Mouse (Mus musculus) left cerebral cortex, postnatal 4 days (tissue): Measurements from ENCODE around the gene Tmem203. TPM values are rescaled to one million over a fixed set of nuclear protein-coding genes. Genes with fewer than 3 reads are reported as not detected.

Experiments used
- DNase-seq: peaks from one replicate; pipeline ENCODE4 v3.0.0-alpha.2; 2022
- intact Hi-C: fragments of 180-260 bp; cut with DNase I; formaldehyde crosslinking; loops from one replicate; pipeline ENCODE4 v1.15.1; 2025
- total RNA-seq, 2 experiments: library from RNA; stranded (reverse); gene quantifications; 2 replicates each; pipeline ENCODE4 v1.2.3; 2021

Gene Tmem203
- total RNA-seq, 2 experiments from 2014 or later = 26.4 to 26.8 TPM

DNA sequence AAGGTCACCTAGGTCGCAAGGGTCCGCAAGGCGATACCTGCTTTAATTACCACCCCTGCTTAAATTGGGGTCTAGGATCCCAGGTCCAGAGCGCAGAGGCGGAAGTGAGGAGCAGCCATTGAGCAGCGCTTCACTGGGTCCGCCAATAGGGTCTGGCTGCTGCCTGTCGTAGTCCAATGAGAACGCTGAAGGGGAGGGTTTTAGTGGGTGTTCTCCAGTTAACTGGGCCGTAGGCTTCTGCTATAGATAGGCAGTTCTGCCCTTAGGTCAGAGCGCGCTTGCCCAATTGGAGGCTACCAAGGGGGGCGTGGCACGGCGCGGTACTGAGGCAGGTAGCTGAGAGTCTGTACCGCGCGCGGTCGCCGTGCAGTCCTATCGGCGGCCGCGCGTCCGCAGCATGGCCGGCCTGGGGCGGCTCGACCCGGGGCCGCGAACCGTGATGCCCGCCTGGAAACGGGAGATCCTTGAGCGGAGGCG, 7.1 kb downstream of the Tmem203 start, which contains the start of gene Tprn:
Gene Tprn, plus strand, starts transcription at position 328 of the 477 bp plus-strand sequence.
- DNase-seq = peak; percentile 97
- intact Hi-C loops = no loop called here

DNA sequence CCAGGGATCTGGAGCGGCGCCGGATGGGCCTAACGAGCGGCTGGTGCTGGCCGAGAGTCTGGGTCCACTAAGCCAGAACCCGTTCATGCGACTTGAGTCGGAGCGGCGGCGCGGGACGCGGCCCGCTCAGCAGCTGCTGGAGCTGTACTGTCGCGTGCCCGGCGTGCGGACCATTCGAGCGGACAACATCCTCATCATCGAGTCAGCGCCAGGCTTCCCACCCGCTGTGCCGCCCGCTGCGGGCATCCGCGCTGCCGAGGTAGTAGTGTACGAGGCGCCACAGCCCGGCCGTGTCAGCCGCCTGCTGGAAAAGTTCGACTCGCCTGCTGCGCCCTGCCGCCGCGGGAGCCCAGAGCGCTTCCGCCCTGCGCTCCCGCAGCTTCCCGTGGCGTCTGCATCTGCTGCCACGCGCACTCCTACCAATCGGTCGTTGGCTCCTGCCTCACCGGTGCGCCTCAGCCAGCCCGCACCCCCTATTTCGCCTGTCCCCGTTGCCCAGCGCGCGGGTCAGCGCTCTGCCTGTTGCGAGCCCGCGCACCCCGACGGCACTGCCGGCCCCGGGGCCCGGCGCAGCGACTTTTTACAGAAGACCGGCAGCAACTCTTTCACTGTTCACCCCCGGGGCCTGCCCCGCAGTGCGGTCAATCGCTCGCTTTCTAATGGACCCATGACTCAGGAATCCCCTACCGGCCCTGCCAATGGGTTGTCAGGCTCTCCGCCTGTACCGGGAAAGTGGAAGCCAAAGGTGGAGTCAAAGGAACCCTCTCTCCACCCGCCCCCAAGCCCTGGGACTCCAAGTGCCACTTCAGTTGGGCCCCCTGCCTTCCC, 7.8 kb downstream of the Tmem203 start:
- DNase-seq = peak; percentile 82
- intact Hi-C loops = no loop called here

DNA sequence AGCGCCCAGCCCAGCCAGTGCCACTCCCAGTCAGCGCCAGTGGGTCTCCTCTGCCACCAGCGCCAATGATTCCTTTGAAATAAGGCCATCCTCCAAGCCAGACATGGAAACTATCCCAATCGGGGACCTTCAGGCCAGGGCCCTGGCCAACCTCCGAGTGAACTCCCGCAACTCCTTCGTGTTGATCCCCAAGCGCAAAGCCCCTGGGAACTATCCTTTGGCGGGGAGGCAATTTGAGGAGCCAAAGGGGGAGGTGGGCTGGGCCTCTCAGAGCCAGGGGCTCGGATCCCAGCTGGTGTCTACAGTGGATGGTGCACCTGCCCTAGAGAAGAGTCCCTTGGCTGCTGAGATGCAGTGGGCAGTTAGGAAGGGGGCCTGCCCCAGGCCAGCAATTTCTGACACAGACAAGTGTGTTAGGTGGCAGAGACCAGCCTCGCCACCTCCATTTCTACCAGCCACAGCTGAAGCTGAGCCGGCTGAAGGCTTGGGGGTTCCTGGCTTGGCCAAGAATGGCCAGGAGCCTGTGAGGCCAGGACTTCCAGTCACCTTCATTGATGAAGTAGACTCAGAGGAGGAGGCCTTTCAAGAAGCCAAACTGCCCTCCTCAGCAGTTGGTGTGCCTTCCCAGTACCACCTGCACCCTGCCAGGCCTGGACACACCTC, 8.5 kb downstream of the Tmem203 start:
- peak; percentile 75 for DNase-seq
- intact Hi-C loops = no loop called here

DNA sequence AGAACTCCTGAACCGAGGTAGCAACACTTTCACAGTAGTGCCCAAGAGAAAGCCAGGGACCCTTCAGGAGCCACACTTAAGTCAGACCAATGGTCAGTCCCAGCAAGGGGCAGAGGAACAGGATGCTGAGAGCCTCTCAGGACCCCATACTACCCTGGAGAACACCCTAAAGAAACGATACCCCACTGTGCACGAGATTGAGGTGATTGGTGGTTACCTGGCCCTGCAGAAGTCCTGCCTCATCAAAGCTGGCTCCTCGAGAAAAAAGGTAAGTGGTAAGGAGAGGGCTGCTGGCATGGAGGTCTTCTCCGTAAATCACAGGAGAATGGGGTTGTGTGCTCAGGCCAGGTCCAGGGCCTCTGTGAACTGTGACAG, 9.0 kb downstream of the Tmem203 start:
- intact Hi-C loops = no loop called here

DNA sequence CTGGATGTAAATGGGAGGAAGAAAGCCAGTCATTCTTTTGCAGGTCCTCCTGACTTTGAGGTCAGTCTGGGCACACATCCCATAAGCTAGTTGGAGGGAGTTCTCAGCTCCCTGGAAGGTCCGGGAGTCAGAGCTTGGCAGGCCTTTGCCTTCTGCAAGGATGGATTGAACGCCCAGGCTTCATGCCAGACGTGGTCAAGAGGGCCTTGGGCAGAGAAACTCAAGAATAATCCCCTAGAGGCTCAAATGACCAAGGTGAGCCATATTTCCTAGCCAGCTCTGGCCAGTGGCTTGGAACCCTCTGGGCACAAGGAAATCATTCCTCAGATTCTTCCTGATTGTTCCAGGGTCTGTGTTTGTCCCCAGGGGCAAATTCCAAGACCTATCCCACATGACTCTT, 9.6 kb downstream of the Tmem203 start:
- peak; percentile 80 for DNase-seq
- intact Hi-C loops = no loop called here

More for the DNA sequence above, 9.0 kb downstream of the Tmem203 start:
- no peak for DNase-seq

DNA sequence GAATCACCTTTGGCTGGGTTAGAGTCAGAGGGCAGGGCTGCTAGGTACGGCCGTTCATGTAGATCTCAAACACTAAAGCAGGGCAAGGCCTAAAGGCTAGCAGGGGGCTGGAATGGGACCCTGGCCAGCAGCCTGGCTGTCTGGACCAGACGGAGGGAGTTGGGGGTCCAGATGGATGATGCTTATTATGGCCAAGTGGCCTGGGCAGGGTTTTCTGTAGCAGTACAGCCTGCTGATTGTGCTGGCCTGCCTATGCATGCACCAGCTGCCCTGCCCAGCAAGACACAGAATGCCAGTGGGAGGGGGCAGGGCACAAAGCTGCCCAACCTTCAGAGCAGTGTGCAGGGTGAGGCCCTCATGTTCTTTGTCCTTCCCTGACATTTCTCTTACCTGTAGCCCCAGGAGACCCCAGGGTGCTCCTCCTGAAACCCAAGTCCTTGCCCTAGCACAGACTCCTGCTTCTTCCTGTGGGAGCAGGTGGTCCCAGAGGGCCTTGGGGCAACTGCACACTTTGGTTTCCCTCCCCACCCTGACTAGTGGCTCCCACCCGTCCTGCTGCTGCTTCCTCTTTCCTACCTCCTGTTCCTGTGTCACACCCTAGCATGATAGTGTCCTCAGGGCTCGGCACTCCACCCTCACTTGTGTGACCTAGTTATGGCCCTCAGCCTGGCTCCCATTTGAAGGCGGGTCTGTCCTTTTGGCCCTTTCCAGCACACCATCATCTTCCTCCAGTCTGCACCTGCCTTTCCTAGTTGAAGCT, 10.8 kb downstream of the Tmem203 start:
- intact Hi-C loops = no loop called here
- DNase-seq = peak; percentile 95

DNA sequence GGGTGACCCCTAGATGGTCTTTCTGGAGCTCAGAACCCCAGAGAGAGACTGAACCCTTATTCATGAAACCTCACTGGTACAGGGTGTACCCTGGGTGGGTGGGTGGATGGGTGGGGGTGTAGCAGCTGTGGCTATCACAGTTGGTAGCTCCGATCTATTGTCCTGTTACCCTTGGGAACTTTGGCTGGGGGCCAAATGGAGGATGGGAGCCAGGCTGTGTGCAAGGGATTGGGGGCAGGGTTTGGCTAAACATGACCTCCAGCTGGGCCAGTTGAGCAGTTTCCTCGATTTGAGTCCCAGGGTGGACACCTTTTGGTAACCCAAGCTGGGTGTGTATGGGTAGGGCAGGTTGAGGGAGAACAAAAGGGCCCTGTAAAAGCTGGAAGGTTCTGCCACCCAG, 11.5 kb downstream of the Tmem203 start:
- intact Hi-C loops = no loop called here
- peak; percentile 87 for DNase-seq

DNA sequence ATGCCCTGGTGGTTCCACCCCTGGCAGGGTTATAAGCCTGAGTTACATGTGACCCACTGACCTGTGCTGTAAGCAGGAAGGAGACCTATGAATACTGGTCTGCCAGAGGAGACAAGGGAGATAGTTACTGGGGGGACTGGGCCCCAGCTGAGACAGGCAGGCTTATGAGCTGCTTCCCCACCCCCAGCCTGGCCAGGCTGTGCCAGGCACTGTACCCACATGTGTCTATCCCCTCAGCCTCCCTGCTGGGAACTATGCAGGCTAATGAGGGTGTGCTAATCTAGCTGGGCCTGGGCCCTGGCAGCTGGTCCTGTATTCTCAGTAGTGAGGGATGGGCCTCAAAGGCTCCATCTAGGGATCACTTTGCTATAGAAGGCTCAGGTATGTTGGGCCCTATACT, 12.0 kb downstream of the Tmem203 start:
- intact Hi-C loops = no loop called here
- peak; percentile 80 for DNase-seq

DNA sequence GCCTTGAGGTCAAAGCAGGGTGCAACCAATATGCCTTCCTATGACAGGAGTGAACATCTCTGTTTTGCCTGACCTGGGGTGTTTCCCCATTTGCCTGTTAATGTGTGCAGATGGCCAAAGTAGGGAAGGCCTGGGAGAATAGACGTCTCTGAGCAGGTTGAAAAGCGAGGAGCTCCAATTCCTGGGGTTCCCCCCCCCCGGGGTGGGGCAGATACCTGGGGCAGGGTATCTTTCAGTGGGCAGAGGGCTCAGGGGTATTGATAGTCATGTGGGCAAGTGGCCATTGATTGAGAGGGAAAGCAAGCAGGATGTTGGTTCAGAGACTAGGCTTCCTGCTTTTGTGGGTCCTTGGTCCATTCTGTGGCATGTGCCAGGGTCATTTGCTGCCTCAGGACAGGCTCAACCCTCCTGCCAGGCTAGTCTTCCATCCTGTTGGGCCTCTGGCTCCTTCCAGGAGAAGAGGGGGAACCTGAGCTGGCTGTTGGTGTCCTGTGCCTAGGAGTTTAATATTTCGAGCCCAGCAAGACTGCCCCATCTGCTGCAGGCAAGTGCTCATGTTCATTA, 12.6 kb downstream of the Tmem203 start:
- no peak for DNase-seq
- intact Hi-C loops = no loop called here

DNA sequence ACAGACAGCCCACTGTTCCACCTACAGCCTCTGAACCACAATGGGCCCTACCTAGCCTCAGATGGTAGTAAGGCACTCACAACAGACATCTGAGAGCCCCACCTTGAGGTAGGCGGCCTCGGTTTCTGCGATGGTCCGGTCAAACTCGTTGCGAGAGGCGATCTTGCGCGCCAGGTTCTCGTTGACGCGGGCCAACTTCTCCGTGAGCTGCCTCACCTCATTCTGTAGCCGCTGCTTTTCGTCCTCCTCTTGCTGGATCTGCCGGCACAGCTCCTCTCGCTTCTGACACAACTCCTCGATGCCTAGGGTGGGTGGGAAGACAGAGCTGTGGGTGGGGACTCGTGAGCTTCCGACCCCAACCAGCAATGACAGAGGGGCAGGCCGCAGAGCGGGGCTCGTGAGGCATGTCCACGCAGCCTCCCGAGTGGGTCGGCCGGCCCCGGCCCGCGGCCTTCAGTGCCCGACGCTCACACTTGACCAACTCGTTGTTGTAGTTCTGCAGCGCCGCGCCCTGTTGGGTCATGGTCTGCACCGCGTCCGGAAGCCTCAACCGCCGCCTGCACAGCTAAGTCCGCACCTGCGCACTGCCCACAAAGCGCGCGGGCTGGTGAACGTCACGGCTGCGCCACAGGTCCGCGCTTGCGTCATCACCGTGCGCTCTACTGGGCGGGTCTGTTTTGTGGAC, 16.7 kb downstream of the Tmem203 start, which contains the start of the genes Ssna1 and Anapc2:
Gene Ssna1, minus strand, starts transcription at position 612 of the 685 bp plus-strand sequence.
Gene Anapc2, plus strand, starts transcription at position 652 of the 685 bp plus-strand sequence.
- intact Hi-C loops = no loop called here

DNA sequence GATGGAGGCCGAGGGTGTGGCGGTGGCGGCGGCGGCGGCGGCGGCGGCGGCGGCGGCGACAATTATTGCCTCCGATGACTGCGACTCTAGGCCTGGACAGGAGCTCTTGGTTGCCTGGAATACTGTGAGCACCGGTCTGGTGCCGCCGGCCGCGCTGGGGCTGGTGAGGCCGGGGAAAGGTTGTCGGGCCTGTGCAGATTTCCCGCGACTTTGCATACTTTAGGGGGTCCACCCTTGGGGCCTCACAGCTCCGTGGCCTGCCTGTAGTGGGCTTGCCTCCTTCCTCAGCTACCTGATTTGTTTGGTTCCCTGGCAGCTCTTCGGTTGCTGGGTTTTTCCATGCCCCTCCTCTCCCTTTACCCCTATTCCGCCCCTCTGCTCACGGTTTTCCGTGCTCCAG, 17.3 kb downstream of the Tmem203 start:
- DNase-seq = no peak
- intact Hi-C loops = no loop called here

More for the DNA sequence above, 16.7 kb downstream of the Tmem203 start, which contains the start of the genes Ssna1 and Anapc2:
- DNase-seq = peak; percentile 98

DNA sequence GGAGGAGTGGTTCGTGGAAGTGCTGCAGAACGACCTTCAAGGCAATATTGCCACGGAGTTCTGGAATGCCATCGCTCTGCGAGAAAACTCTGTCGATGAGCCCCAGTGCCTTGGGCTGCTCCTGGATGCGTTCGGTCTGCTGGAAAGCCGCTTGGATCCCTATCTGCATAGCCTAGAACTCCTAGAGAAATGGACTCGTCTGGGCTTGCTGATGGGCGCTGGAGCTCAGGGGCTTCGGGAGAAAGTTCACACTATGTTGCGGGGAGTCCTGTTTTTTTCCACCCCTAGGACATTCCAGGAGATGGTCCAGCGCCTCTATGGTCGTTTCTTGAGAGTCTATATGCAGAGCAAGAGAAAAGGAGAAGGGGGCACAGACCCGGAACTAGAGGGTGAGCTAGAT, 17.8 kb downstream of the Tmem203 start:
- DNase-seq = no peak
- intact Hi-C loops = no loop called here

DNA sequence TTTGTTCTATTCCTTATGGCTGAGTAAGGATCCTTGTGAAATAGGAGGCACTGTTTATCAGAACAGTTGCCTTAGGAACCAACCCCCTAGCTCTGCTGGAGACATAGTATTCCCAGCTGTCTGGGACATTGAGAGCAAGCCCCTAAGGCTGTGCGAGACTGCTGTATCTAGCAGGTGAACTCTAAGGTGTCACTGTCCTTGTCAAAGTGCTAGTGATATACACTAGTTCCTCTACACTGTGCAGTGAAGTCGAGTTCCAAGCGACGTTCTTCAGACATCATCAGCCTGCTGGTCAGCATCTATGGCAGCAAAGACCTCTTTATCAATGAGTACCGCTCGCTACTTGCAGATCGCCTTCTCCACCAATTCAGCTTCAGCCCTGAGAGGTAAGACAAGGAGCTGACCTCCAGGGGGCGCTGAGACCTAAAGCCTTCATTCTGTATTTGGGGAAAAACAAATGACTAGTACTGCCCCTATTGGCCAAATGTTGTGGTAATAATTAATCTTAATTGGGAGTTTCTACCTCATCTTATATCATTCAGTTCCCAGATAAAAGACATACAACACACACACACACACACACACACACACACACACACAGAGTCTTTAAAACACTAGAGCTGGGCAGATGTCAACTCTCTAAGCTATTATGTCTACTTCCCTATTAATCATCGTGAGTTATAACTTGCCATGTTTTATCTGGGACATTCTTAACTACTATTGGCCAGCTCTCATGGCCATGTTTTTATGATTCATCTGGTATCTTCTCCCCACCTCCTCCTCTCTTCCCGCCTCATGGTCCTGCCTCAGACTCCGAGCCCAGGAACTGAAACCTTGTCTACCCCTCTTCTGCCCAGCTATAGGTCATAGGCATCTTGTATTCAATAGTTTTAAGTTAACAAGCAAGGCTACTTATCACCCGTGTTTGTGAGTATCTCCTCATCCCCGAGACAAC, 24.0 kb downstream of the Tmem203 start:
- peak; percentile 92 for DNase-seq
- intact Hi-C loops = no loop called here

DNA sequence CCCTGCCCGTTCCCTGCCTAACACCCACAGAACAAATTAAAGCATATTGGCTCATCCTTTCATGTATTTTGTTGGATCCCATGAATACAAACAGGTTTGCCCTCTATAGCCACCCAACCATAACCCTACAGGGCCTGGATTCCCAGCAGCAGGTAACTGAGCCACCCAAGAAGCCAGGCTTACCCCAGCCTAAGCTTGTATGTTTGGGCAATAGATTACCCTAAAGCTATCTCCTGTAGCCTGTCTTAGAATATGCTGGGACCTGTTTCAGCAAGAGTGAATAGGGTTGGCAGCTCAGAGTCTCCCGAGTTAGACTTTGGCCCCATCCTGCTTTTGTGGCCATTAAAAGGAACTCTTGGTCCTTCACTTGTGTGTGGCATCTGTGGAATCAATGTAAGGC, 30.3 kb downstream of the Tmem203 start:
- no peak for DNase-seq
- intact Hi-C loops = no loop called here

DNA sequence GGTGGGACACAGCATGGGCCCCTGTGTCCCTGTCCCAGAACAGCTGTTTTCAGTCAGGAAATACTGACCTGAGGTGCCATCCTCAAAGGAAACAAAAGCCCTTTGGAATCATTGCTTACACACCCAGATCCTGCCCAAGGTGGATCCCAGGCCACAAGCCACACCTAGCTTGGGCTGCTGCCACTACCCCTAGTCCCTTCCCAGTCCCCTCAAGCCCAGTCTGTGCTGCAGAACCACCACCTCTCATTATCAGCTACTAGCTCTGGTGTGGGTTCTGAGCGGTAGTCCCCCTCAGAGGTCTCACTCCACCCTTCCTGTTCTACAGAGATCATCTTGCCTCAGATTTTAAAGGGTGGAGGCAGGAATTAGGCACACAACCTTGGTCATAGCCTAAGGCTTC, 31.1 kb downstream of the Tmem203 start:
- DNase-seq = no peak
- intact Hi-C loops = no loop called here

DNA sequence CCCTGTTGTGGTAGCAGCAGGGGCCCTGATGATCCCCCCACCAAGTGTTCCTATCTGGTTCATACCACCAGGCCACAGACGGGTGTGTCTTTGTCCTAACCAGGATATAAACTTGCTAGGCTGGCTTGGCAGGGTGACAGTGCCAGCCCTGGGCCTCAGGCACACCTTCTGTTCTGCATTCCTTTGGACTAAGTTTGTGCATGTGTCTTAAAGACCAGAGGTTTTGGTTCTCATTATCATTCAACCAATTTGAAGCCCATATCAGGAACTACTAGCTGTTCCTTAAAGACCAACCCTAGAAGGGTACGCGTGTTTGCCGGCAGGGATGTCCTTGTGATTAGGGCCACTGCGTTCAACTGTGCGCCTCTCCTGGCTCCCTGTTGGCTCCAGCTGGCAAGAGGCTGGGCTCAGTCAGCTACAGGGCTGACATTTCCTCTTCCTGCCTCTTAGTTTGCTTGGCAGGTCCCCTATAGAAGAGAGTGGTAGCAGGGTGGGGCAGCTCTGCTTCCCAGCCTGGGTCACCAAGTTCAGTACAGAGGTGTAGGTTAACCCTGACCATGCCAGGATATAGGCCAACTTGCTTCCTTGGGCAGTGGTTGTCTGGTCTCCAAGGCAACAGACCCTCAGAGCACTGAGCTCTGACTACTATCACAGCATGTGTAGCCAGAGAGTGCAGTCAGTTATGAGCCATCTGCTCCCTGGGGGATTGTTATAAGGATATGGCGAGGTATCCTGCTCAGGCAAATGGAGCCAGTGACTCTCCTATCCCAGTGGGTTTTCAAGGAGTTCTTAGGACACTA, 31.8 kb downstream of the Tmem203 start:
- intact Hi-C loops = no loop called here
- DNase-seq = no peak

DNA sequence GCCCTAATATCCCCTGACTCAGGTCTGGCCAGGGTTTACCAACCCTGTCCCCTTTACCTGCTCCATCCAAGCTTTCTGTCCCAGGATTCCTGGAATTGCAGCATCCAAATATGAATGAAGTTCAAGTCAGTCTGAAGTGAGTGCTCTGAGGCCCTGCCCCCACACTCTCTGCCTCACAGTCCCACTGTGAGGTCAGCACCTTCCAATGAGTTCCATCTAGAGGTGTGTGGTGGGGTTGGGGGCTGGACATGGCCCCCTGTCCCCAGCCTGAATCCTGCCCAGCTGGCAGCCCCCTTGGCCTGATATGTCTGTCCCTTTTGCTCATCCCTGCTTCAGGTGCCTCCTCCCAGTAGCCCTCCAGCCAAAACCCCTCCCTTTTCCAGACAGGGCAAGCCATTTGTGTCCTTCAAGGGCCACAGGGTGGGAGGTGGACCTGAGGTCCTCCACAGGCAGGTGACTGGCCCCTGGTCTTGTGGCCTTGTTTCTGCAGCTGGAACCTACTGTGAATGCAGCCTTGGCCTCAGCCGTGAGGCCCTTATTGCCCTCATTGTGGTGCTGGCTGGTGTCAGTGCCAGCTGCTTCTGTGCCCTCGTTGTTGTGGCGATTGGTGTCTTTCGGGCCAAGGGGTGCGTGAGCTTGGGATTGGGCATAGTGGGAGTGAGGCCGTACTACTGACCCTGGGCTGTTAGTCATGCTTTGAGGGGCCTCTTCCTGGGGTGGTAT, 32.8 kb downstream of the Tmem203 start, which contains the start of gene Tmem210:
Gene Tmem210, plus strand, starts transcription at position 219 of the 723 bp plus-strand sequence.
- intact Hi-C loops = no loop called here
- DNase-seq = no peak
